Mouse (Mus musculus): ENCODE data around the gene Ndufs8. TPM values are rescaled to one million over a fixed set of nuclear protein-coding genes. Genes with fewer than 3 reads are reported as not detected.
"Not testable (repeated sequence)": the region's sequence is repeated elsewhere in the genome, so short reads cannot be mapped to it uniquely, and the experiment has no call there.

The Ndufs8 gene
- total RNA-seq (2021), result 100 to 1,000 TPM; 134 to 149 TPM
- long read RNA-seq, experiment 1, transcript Ndufs8-201 (7 exons, 983 nt), result minor isoform, 21 of 144 reads
- long read RNA-seq, experiment 1, transcript Ndufs8-205 (7 exons, 780 nt), result major isoform, 109 of 144 reads
- long read RNA-seq, experiment 1, partial matches to known transcripts, result 4 of 144 reads
- long read RNA-seq, experiment 1, other reads (novel, unspliced or antisense), result 3 of 144 reads
- long read RNA-seq, experiment 2, transcript Ndufs8-205 (7 exons, 780 nt), result major isoform, 66 of 97 reads
- long read RNA-seq, experiment 2, transcript Ndufs8-201 (7 exons, 983 nt), result minor isoform, 16 of 97 reads
- long read RNA-seq, experiment 2, partial matches to known transcripts, result 10 of 97 reads
- long read RNA-seq, experiment 2, other reads (novel, unspliced or antisense), result 4 of 97 reads

- peak; percentile 91 to 97 for DNase-seq (ENCODE audit: low spot score in 2 of 2)
- intact Hi-C loops (cut with DNase I), result no loop called here
Observed at GRCm38 (mm10) chr19:3912337-3913204, at the start of gene Ndufs8. Ndufs8 (minus strand) TSS chr19:3912774.

GRCm38 (mm10) chr19:3961805-3962204 lies 49.2 kb upstream of the Ndufs8 start:
- intact Hi-C loops (cut with DNase I); DNase-seq (ENCODE audit: low spot score in 2 of 2): not testable (repeated sequence)

GRCm38 (mm10) chr19:3960211-3960610 lies 47.6 kb upstream of the Ndufs8 start:
- intact Hi-C loops (cut with DNase I), result no loop called here

GRCm38 (mm10) chr19:3959030-3959429 lies 46.5 kb upstream of the Ndufs8 start:
- intact Hi-C loops (cut with DNase I), result loop anchor here (10.0 kb wide), 1 partner anchor 126 kb away; the partner anchor contains the start of gene Cabp2
- DNase-seq (ENCODE audit: low spot score in 2 of 2), result no peak

More at GRCm38 (mm10) chr19:3960211-3960610, 47.6 kb upstream of the Ndufs8 start:
- no peak for DNase-seq (ENCODE audit: low spot score in 2 of 2)

- intact Hi-C loops (cut with DNase I), result loop anchor here (10.0 kb wide), 1 partner anchor 126 kb away; the partner anchor contains the start of gene Cabp2
- no peak for DNase-seq (ENCODE audit: low spot score in 2 of 2)
Observed at GRCm38 (mm10) chr19:3958470-3958869, 45.9 kb upstream of the Ndufs8 start, which contains the start of gene Aldh3b3. Aldh3b3 (plus strand) TSS chr19:3958645.

- intact Hi-C loops (cut with DNase I), result loop anchor here (10.0 kb wide), 1 partner anchor 127 kb away; the partner anchor contains the start of gene Cabp2
- not testable (repeated sequence) for DNase-seq (ENCODE audit: low spot score in 2 of 2)
Observed at GRCm38 (mm10) chr19:3957296-3958036, 44.9 kb upstream of the Ndufs8 start.

GRCm38 (mm10) chr19:3955804-3956203 lies 43.2 kb upstream of the Ndufs8 start:
- DNase-seq (ENCODE audit: low spot score in 2 of 2), result no peak
- intact Hi-C loops (cut with DNase I), result loop anchor here (10.0 kb wide), 1 partner anchor 129 kb away; the partner anchor contains the start of gene Cabp2

- intact Hi-C loops (cut with DNase I), result loop anchor here (10.0 kb wide), 1 partner anchor 130 kb away; the partner anchor contains the start of gene Cabp2
- no peak for DNase-seq (ENCODE audit: low spot score in 2 of 2)
Observed at GRCm38 (mm10) chr19:3955033-3955432, 42.5 kb upstream of the Ndufs8 start.

GRCm38 (mm10) chr19:3952099-3952498 lies 39.5 kb upstream of the Ndufs8 start:
- intact Hi-C loops (cut with DNase I), result loop anchor here (10.0 kb wide), 1 partner anchor 133 kb away; the partner anchor contains the start of gene Cabp2
- no peak for DNase-seq (ENCODE audit: low spot score in 2 of 2)

- DNase-seq (ENCODE audit: low spot score in 2 of 2), result no peak
- intact Hi-C loops (cut with DNase I), result loop anchor here (10.0 kb wide), 1 partner anchor 133 kb away; the partner anchor contains the start of gene Cabp2
Observed at GRCm38 (mm10) chr19:3951461-3951860, 38.9 kb upstream of the Ndufs8 start.

- intact Hi-C loops (cut with DNase I), result loop anchor here (10.0 kb wide), 1 partner anchor 134 kb away; the partner anchor contains the start of gene Cabp2
- no peak for DNase-seq (ENCODE audit: low spot score in 2 of 2)
Observed at GRCm38 (mm10) chr19:3950331-3950730, 37.8 kb upstream of the Ndufs8 start.

GRCm38 (mm10) chr19:3948546-3948945 lies 36.0 kb upstream of the Ndufs8 start:
- no peak for DNase-seq (ENCODE audit: low spot score in 2 of 2)
- intact Hi-C loops (cut with DNase I), result no loop called here

GRCm38 (mm10) chr19:3947813-3948212 lies 35.2 kb upstream of the Ndufs8 start:
- DNase-seq (ENCODE audit: low spot score in 2 of 2), result no peak
- intact Hi-C loops (cut with DNase I), result loop anchor here (2.0 kb wide), 1 partner anchor 33 kb away; no protein-coding TSS in a partner anchor

GRCm38 (mm10) chr19:3946715-3947114 lies 34.1 kb upstream of the Ndufs8 start:
- intact Hi-C loops (cut with DNase I), result loop anchor here (1.0 to 2.0 kb wide), 2 partner anchors 34 to 66 kb away; partner anchors contain the start of gene Ndufv1
- DNase-seq (ENCODE audit: low spot score in 2 of 2), result peak; percentile 52 to 81

- intact Hi-C loops (cut with DNase I), result loop anchor here (1.0 to 2.0 kb wide), 2 partner anchors 35 to 66 kb away; partner anchors contain the start of gene Ndufv1
- DNase-seq (ENCODE audit: low spot score in 2 of 2), result no peak
Observed at GRCm38 (mm10) chr19:3945872-3946564, 33.4 kb upstream of the Ndufs8 start.

- DNase-seq (ENCODE audit: low spot score in 2 of 2), result no peak
- intact Hi-C loops (cut with DNase I), result no loop called here
Observed at GRCm38 (mm10) chr19:3942986-3943735, 30.6 kb upstream of the Ndufs8 start.

GRCm38 (mm10) chr19:3942315-3942714 lies 29.7 kb upstream of the Ndufs8 start:
- no peak for DNase-seq (ENCODE audit: low spot score in 2 of 2)
- intact Hi-C loops (cut with DNase I), result no loop called here

All from left cerebral cortex, postnatal 14 days (tissue).